Mouse (Mus musculus): ENCODE data around the gene Cckar. TPM values are rescaled to one million over a fixed set of nuclear protein-coding genes. Genes with fewer than 3 reads are reported as not detected.
"Not testable (repeated sequence)": the region's sequence is repeated elsewhere in the genome, so short reads cannot be mapped to it uniquely, and the experiment has no call there.

The Cckar gene
- polyA plus RNA-seq, 1 experiment from 2014 or later = 79.0 TPM

- H3K36me3 ChIP-seq (ENCODE audit: control insufficient read depth, insufficient read depth, low read length) = no peaks in the 10 kb centered on the region
- no peaks in the 10 kb centered on the region for H3K27me3 ChIP-seq (ENCODE audit: control insufficient read depth, insufficient read depth, low read length)
- no peak overlapping the region for H3K4me3 ChIP-seq (replicated peaks; ENCODE audit: low read length)
- ATAC-seq (ENCODE audit: insufficient read depth, low FRiP score) = no peak
- no peak overlapping the region for H3K9ac ChIP-seq (ENCODE audit: low read length)
- H3K9me3 ChIP-seq (replicated peaks; ENCODE audit: control insufficient read depth, low read length) = no peaks in the 10 kb centered on the region
- peaks cover 10% of the 10 kb centered on the region; the same call in 1 of the 2 replicates for H3K4me1 ChIP-seq (ENCODE audit: control insufficient read depth, insufficient read depth, low read length)
- H3K27ac ChIP-seq (ENCODE audit: low read length) = no peak overlapping the region
- no peak overlapping the region for H3K4me2 ChIP-seq (ENCODE audit: low read depth, low read length)
- 56% methylated on average over 3 of the region's 3 CpGs for WGBS
These were observed 23.6 kb downstream of the Cckar start for GRCm38 (mm10) chr5:53683916-53684315.

- Histone ChIP-seq H3K27ac (ENCODE audit: low read length) (no peak overlapping the region), H3K9ac (ENCODE audit: low read length) (no peak overlapping the region), H3K4me1 (ENCODE audit: control insufficient read depth, insufficient read depth, low read length) (no peaks in the 10 kb centered on the region), H3K27me3 (ENCODE audit: control insufficient read depth, insufficient read depth, low read length) (no peaks in the 10 kb centered on the region), H3K36me3 (ENCODE audit: control insufficient read depth, insufficient read depth, low read length) (no peaks in the 10 kb centered on the region), H3K4me2 (ENCODE audit: low read depth, low read length) (no peak overlapping the region), H3K9me3 (replicated peaks; ENCODE audit: control insufficient read depth, low read length) (no peaks in the 10 kb centered on the region), H3K4me3 (replicated peaks; ENCODE audit: low read length) (no peak overlapping the region)
- ATAC-seq (ENCODE audit: insufficient read depth, low FRiP score) = no peak
- WGBS = 59% methylated on average over 6 of the region's 6 CpGs
These were observed 27.9 kb downstream of the Cckar start for GRCm38 (mm10) chr5:53679651-53680050.

GRCm38 (mm10) chr5:53678036-53678767 is 29.3 kb downstream of the Cckar start:
- no peak for ATAC-seq (ENCODE audit: insufficient read depth, low FRiP score)
- H3K4me3 ChIP-seq (replicated peaks; ENCODE audit: low read length) = no peak overlapping the region
- no peaks in the 10 kb centered on the region for H3K27me3 ChIP-seq (ENCODE audit: control insufficient read depth, insufficient read depth, low read length)
- H3K4me1 ChIP-seq (ENCODE audit: control insufficient read depth, insufficient read depth, low read length) = no peaks in the 10 kb centered on the region
- no peaks in the 10 kb centered on the region for H3K36me3 ChIP-seq (ENCODE audit: control insufficient read depth, insufficient read depth, low read length)
- 46% methylated on average over 13 of the region's 13 CpGs for WGBS
- no peak overlapping the region for H3K9ac ChIP-seq (ENCODE audit: low read length)
- H3K27ac ChIP-seq (ENCODE audit: low read length) = no peak overlapping the region
- H3K4me2 ChIP-seq (ENCODE audit: low read depth, low read length) = no peak overlapping the region
- no peaks in the 10 kb centered on the region for H3K9me3 ChIP-seq (replicated peaks; ENCODE audit: control insufficient read depth, low read length)

GRCm38 (mm10) chr5:53676671-53677070 is 30.8 kb downstream of the Cckar start:
- H3K9me3 ChIP-seq (replicated peaks; ENCODE audit: control insufficient read depth, low read length) = no peaks in the 10 kb centered on the region
- no peak overlapping the region for H3K9ac ChIP-seq (ENCODE audit: low read length)
- no peaks in the 10 kb centered on the region for H3K36me3 ChIP-seq (ENCODE audit: control insufficient read depth, insufficient read depth, low read length)
- peak overlapping the region; percentile 7; the same call in 1 of the 2 replicates for H3K27ac ChIP-seq (ENCODE audit: low read length)
- H3K27me3 ChIP-seq (ENCODE audit: control insufficient read depth, insufficient read depth, low read length) = no peaks in the 10 kb centered on the region
- no peak overlapping the region for H3K4me3 ChIP-seq (replicated peaks; ENCODE audit: low read length)
- 56% methylated on average over 8 of the region's 8 CpGs for WGBS
- peak; percentile 90 for ATAC-seq (ENCODE audit: insufficient read depth, low FRiP score)
- H3K4me2 ChIP-seq (ENCODE audit: low read depth, low read length) = no peak overlapping the region
- H3K4me1 ChIP-seq (ENCODE audit: control insufficient read depth, insufficient read depth, low read length) = no peaks in the 10 kb centered on the region

GRCm38 (mm10) chr5:53673493-53674150 is 33.9 kb downstream of the Cckar start:
- not testable (repeated sequence) for H3K36me3 ChIP-seq (ENCODE audit: control insufficient read depth, insufficient read depth, low read length); H3K9ac ChIP-seq (ENCODE audit: low read length); ATAC-seq (ENCODE audit: insufficient read depth, low FRiP score); H3K4me1 ChIP-seq (ENCODE audit: control insufficient read depth, insufficient read depth, low read length); H3K9me3 ChIP-seq (replicated peaks; ENCODE audit: control insufficient read depth, low read length); H3K27ac ChIP-seq (ENCODE audit: low read length); H3K4me3 ChIP-seq (replicated peaks; ENCODE audit: low read length); H3K27me3 ChIP-seq (ENCODE audit: control insufficient read depth, insufficient read depth, low read length); H3K4me2 ChIP-seq (ENCODE audit: low read depth, low read length)
- WGBS = 81% methylated on average over 6 of the region's 6 CpGs

- no peaks in the 10 kb centered on the region for H3K9me3 ChIP-seq (replicated peaks; ENCODE audit: control insufficient read depth, low read length)
- H3K9ac ChIP-seq (ENCODE audit: low read length) = no peak overlapping the region
- H3K4me2 ChIP-seq (ENCODE audit: low read depth, low read length) = no peak overlapping the region
- H3K27me3 ChIP-seq (ENCODE audit: control insufficient read depth, insufficient read depth, low read length) = no peaks in the 10 kb centered on the region
- H3K36me3 ChIP-seq (ENCODE audit: control insufficient read depth, insufficient read depth, low read length) = no peaks in the 10 kb centered on the region
- no peak for ATAC-seq (ENCODE audit: insufficient read depth, low FRiP score)
- 28% methylated on average over 5 of the region's 5 CpGs for WGBS
- H3K27ac ChIP-seq (ENCODE audit: low read length) = no peak overlapping the region
- H3K4me1 ChIP-seq (ENCODE audit: control insufficient read depth, insufficient read depth, low read length) = no peaks in the 10 kb centered on the region
- H3K4me3 ChIP-seq (replicated peaks; ENCODE audit: low read length) = no peak overlapping the region
These were observed 35.2 kb downstream of the Cckar start for GRCm38 (mm10) chr5:53672352-53672751.

GRCm38 (mm10) chr5:53671507-53671906 is 36.0 kb downstream of the Cckar start:
- Histone ChIP-seq H3K27me3 (ENCODE audit: control insufficient read depth, insufficient read depth, low read length) (no peaks in the 10 kb centered on the region), H3K4me3 (replicated peaks; ENCODE audit: low read length) (no peak overlapping the region), H3K36me3 (ENCODE audit: control insufficient read depth, insufficient read depth, low read length) (no peaks in the 10 kb centered on the region), H3K4me2 (ENCODE audit: low read depth, low read length) (no peak overlapping the region), H3K9me3 (replicated peaks; ENCODE audit: control insufficient read depth, low read length) (no peaks in the 10 kb centered on the region), H3K4me1 (ENCODE audit: control insufficient read depth, insufficient read depth, low read length) (no peaks in the 10 kb centered on the region), H3K9ac (ENCODE audit: low read length) (no peak overlapping the region), H3K27ac (ENCODE audit: low read length) (no peak overlapping the region)
- 60% methylated on average over 4 of the region's 4 CpGs for WGBS
- ATAC-seq (ENCODE audit: insufficient read depth, low FRiP score) = no peak

GRCm38 (mm10) chr5:53670321-53670938 is 37.1 kb downstream of the Cckar start:
- H3K9ac ChIP-seq (ENCODE audit: low read length) = no peak overlapping the region
- no peaks in the 10 kb centered on the region for H3K27me3 ChIP-seq (ENCODE audit: control insufficient read depth, insufficient read depth, low read length)
- ATAC-seq (ENCODE audit: insufficient read depth, low FRiP score) = no peak
- H3K4me3 ChIP-seq (replicated peaks; ENCODE audit: low read length) = no peak overlapping the region
- H3K27ac ChIP-seq (ENCODE audit: low read length) = no peak overlapping the region
- H3K9me3 ChIP-seq (replicated peaks; ENCODE audit: control insufficient read depth, low read length) = no peaks in the 10 kb centered on the region
- no peaks in the 10 kb centered on the region for H3K4me1 ChIP-seq (ENCODE audit: control insufficient read depth, insufficient read depth, low read length)
- WGBS = 76% methylated on average over 10 of the region's 10 CpGs
- H3K4me2 ChIP-seq (ENCODE audit: low read depth, low read length) = no peak overlapping the region
- no peaks in the 10 kb centered on the region for H3K36me3 ChIP-seq (ENCODE audit: control insufficient read depth, insufficient read depth, low read length)

- Histone ChIP-seq H3K9ac (ENCODE audit: low read length) (no peak overlapping the region), H3K27ac (ENCODE audit: low read length) (no peak overlapping the region), H3K27me3 (ENCODE audit: control insufficient read depth, insufficient read depth, low read length) (no peaks in the 10 kb centered on the region), H3K4me1 (ENCODE audit: control insufficient read depth, insufficient read depth, low read length) (no peaks in the 10 kb centered on the region), H3K4me3 (replicated peaks; ENCODE audit: low read length) (no peak overlapping the region), H3K9me3 (replicated peaks; ENCODE audit: control insufficient read depth, low read length) (no peaks in the 10 kb centered on the region), H3K36me3 (ENCODE audit: control insufficient read depth, insufficient read depth, low read length) (no peaks in the 10 kb centered on the region), H3K4me2 (ENCODE audit: low read depth, low read length) (no peak overlapping the region)
- no peak for ATAC-seq (ENCODE audit: insufficient read depth, low FRiP score)
- 77% methylated on average over 5 of the region's 5 CpGs for WGBS
These were observed 39.5 kb downstream of the Cckar start for GRCm38 (mm10) chr5:53668021-53668420.

All from stomach, embryonic 16.5 days (tissue).